Mouse (Mus musculus) ES-E14 (cell line): ENCODE measurements around the gene Foxg1.

ENCODE experiments used
- HCFC1 ChIP-seq: IDR thresholded peaks from 2 replicates; pipeline ENCODE4 v1.6.1; 2012; ENCODE audit warnings: low read length, inconsistent platforms, borderline replicate concordance; ENCODE audit not compliant: insufficient read depth
- MAFK ChIP-seq: IDR thresholded peaks from 2 replicates; pipeline ENCODE4 v1.6.1; 2014; ENCODE audit warnings: mild to moderate bottlenecking, low read depth, low read length, inconsistent platforms; ENCODE audit not compliant: insufficient read depth
- ZC3H11A ChIP-seq: IDR thresholded peaks from 2 replicates; pipeline ENCODE4 v1.6.1; 2012; ENCODE audit warnings: low read depth, mild to moderate bottlenecking, inconsistent platforms, low read length, borderline replicate concordance

DNA sequence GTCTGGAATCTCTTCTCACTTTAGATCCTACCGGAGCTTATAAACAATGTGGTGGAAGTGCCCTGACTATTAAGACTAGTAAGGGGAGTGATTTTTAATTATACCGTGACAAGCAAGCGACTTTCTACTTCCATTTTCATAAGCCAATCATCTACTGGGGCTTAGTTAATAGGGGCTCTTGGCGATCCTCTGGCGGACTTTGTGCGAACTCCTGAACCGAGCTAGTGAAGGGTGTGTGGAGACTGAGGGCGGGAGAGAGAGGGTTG, 18.3 kb downstream of the Foxg1 start:
- TF ChIP-seq ZC3H11A: no peak
- TF ChIP-seq MAFK: no peak
- no peak for TF ChIP-seq HCFC1
